Mouse (Mus musculus): ENCODE results near the gene Slc52a3. TPM values are rescaled to one million over a fixed set of nuclear protein-coding genes. Genes with fewer than 3 reads are reported as not detected.

The Slc52a3 gene
- polyA plus RNA-seq, 1 experiment: 2.1 TPM

DNA sequence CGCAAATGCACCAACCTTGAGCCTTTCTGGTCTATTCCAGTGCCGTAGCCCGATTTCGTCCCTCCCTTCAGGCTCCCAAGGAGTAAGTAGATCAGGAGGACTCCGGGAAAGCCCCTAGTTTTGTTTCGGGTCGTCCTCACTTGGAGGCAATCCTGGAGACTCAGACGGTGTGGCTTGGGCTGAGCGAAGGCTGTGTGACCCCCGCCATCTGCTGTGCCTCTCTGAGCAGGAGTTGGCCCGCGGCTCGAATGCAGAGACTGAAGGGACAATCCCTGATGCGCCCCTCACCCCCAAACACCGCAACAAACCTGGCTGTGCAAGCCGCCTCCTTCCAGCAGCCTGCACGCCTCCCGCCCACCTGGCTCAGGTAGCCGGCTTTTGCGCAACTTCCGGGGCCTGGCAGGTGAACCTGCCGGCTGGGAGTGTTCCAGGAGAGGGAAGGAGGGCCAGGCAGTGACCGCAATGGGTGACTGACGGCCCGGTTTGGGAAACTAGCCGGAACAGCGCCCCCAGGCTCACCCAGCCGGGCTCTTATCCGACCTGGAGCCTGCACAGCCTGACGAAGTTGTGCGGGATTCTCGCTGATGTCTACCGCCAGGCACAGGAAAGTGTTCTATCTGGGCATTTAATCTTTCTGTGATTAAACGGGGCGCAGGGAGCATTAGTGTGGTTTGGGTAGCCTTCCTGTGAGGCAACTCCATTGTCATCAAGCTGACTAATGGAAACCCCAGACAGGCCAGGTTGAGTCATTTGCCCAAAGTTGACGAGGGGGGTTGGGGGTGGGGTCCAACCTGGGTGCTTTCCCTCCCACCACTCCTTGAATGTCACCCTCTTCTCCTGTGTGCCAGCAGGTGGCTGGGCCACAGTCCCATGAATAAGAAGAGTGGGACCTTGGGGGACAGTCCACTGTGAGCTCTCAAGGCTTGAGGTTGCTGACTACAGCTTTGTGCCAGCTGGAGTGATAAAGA, 22.4 kb upstream of the Slc52a3 start:
- Histone ChIP-seq H3K36me3 (ENCODE audit: control insufficient read depth, insufficient read depth, low read length) (peaks cover 5% of the 10 kb centered on the region; the same call in 1 of the 2 replicates), H3K27ac (ENCODE audit: insufficient read depth, low read length) (no peak overlapping the region), H3K4me1 (ENCODE audit: control insufficient read depth, insufficient read depth, insufficient read length) (peaks cover 32% of the 10 kb centered on the region), H3K27me3 (ENCODE audit: control insufficient read depth, insufficient read depth, low read length) (no peaks in the 10 kb centered on the region), H3K4me3 (ENCODE audit: extremely low read depth, insufficient read depth, insufficient read length) (peak overlapping the region; percentile 45)
- 9% methylated on average over 36 of the region's 36 CpGs for WGBS
- TF ChIP-seq CTCF (IDR thresholded peaks at IDR 0.05; ENCODE audit: extremely low read depth, insufficient read depth, insufficient read length, insufficient replicate concordance) (no peak), POLR2A (IDR thresholded peaks at IDR 0.05; ENCODE audit: low read depth, low read length) (no peak)
- no peak for DNase-seq (ENCODE audit: low read depth in 1 of 2, low spot score in 2 of 2)

DNA sequence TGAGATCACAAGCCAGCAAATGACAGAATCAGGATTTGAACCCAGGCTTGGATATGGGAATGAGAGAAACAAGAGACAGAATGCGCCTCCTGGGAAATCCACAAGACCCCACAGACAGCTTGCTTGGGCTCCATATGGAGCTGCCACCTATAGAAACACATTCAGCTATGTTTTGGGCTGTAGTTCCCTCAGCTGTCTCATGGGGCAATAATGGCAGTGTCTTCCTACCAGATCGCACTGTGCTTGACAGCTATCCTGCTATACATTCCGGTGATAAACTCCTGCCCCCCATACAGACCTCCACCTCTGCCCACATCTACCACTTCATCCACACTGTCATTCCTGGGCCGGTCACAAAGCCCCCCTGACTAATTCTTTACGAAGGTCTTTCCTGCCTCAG, 21.0 kb upstream of the Slc52a3 start:
- WGBS: 94% methylated on average over 5 of the region's 5 CpGs
- TF ChIP-seq POLR2A (IDR thresholded peaks at IDR 0.05; ENCODE audit: low read depth, low read length): no peak
- no peak for TF ChIP-seq CTCF (IDR thresholded peaks at IDR 0.05; ENCODE audit: extremely low read depth, insufficient read depth, insufficient read length, insufficient replicate concordance)
- Histone ChIP-seq H3K27ac (ENCODE audit: insufficient read depth, low read length) (no peak overlapping the region), H3K27me3 (ENCODE audit: control insufficient read depth, insufficient read depth, low read length) (no peaks in the 10 kb centered on the region), H3K4me3 (ENCODE audit: extremely low read depth, insufficient read depth, insufficient read length) (no peak overlapping the region), H3K4me1 (ENCODE audit: control insufficient read depth, insufficient read depth, insufficient read length) (peaks cover 36% of the 10 kb centered on the region), H3K36me3 (ENCODE audit: control insufficient read depth, insufficient read depth, low read length) (peaks cover under 1% of the 10 kb centered on the region; the same call in 1 of the 2 replicates)
- DNase-seq (ENCODE audit: low read depth in 1 of 2, low spot score in 2 of 2): no peak

DNA sequence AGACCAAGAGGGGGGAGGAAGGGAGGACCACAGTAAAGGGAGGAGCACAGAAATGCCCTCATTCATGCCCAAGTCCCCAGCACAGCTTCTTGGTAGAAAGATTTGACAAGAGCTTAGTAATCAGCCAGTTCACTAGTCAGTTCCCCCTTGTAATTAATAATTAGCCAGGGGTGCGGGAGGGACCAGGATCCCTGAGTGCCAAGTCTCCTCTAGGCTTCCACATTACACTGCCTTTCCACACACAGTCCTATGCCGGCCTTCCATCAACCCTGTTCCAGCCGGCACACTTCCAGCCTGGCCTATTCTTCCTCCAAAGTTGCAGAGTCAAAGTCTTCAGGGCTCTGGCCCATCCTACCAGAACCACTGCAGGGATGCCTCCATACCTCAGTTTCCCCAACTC, 20.2 kb upstream of the Slc52a3 start:
- TF ChIP-seq CTCF (IDR thresholded peaks at IDR 0.05; ENCODE audit: extremely low read depth, insufficient read depth, insufficient read length, insufficient replicate concordance) (no peak), POLR2A (IDR thresholded peaks at IDR 0.05; ENCODE audit: low read depth, low read length) (no peak)
- DNase-seq (ENCODE audit: low read depth in 1 of 2, low spot score in 2 of 2): no peak
- H3K27me3 ChIP-seq (ENCODE audit: control insufficient read depth, insufficient read depth, low read length): no peaks in the 10 kb centered on the region
- H3K36me3 ChIP-seq (ENCODE audit: control insufficient read depth, insufficient read depth, low read length): no peaks in the 10 kb centered on the region
- H3K27ac ChIP-seq (ENCODE audit: insufficient read depth, low read length): no peak overlapping the region
- WGBS: 93% methylated on average over 3 of the region's 3 CpGs
- H3K4me3 ChIP-seq (ENCODE audit: extremely low read depth, insufficient read depth, insufficient read length): no peak overlapping the region
- peaks cover 28% of the 10 kb centered on the region for H3K4me1 ChIP-seq (ENCODE audit: control insufficient read depth, insufficient read depth, insufficient read length)

DNA sequence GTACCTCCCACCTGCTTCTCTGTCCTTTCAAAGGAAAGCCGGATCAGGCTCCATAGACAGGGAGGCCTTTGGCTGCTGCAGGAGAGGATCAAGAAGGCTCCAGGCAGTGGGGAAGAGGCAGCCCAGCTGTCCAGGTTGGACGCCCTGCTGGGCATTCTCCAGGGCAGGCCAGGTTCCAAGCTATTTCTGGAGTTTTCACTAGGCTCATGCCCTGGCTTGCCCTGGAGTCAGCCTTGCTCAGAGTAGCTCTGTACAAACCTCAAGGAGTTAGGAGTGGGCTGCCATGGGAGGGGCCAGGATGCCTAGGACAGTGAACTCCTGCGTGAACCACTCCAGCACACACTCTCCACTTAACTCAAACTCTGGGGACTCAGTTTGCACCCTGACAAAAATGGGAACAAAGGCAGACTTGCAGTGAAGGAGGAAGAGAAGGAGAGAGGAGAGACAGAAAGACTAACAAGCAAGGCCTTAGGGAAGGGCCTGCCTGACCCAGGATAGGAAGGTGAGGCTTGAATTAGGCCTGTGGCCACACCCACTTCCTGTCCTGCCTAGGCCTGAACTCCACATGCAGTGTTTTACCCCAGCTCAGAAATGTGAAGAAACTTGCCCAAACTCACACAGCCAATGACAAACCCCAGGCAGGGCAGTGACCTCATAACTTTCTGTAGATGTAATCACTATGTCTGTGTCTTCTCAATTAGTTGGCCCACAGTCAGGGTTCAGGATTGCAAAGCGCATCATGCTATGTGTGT, 18.4 kb upstream of the Slc52a3 start:
- no peak for DNase-seq (ENCODE audit: low read depth in 1 of 2, low spot score in 2 of 2)
- no peaks in the 10 kb centered on the region for H3K36me3 ChIP-seq (ENCODE audit: control insufficient read depth, insufficient read depth, low read length)
- peaks cover 22% of the 10 kb centered on the region for H3K4me1 ChIP-seq (ENCODE audit: control insufficient read depth, insufficient read depth, insufficient read length)
- no peak overlapping the region for H3K27ac ChIP-seq (ENCODE audit: insufficient read depth, low read length)
- 86% methylated on average over 4 of the region's 4 CpGs for WGBS
- no peak overlapping the region for H3K4me3 ChIP-seq (ENCODE audit: extremely low read depth, insufficient read depth, insufficient read length)
- no peaks in the 10 kb centered on the region for H3K27me3 ChIP-seq (ENCODE audit: control insufficient read depth, insufficient read depth, low read length)
- TF ChIP-seq CTCF (IDR thresholded peaks at IDR 0.05; ENCODE audit: extremely low read depth, insufficient read depth, insufficient read length, insufficient replicate concordance) (no peak), POLR2A (IDR thresholded peaks at IDR 0.05; ENCODE audit: low read depth, low read length) (no peak)

DNA sequence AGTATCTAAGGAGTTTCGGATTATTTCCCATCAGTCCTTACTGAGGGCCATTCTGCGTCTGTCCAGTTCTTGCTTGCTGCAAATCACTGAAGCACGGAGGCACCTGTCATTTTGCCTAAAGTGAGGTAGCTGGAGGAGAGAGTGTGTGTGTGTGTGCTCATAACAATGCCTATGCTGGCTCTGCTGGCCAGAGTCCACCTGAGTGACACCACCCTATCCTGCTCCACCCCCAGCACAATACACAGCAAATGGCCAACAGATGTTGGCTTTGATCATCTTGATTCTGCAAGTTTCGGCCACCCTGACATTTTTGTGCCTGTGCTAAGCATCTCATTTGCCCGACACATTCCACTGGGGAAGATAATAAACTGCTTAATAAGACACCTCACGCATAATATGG, 17.8 kb upstream of the Slc52a3 start:
- TF ChIP-seq POLR2A (IDR thresholded peaks at IDR 0.05; ENCODE audit: low read depth, low read length): no peak
- TF ChIP-seq CTCF (IDR thresholded peaks at IDR 0.05; ENCODE audit: extremely low read depth, insufficient read depth, insufficient read length, insufficient replicate concordance): no peak
- no peak for DNase-seq (ENCODE audit: low read depth in 1 of 2, low spot score in 2 of 2)
- Histone ChIP-seq H3K4me1 (ENCODE audit: control insufficient read depth, insufficient read depth, insufficient read length) (peaks cover 22% of the 10 kb centered on the region), H3K4me3 (ENCODE audit: extremely low read depth, insufficient read depth, insufficient read length) (no peak overlapping the region), H3K27ac (ENCODE audit: insufficient read depth, low read length) (no peak overlapping the region), H3K27me3 (ENCODE audit: control insufficient read depth, insufficient read depth, low read length) (no peaks in the 10 kb centered on the region), H3K36me3 (ENCODE audit: control insufficient read depth, insufficient read depth, low read length) (no peaks in the 10 kb centered on the region)
- 72% methylated on average over 6 of the region's 6 CpGs for WGBS

DNA sequence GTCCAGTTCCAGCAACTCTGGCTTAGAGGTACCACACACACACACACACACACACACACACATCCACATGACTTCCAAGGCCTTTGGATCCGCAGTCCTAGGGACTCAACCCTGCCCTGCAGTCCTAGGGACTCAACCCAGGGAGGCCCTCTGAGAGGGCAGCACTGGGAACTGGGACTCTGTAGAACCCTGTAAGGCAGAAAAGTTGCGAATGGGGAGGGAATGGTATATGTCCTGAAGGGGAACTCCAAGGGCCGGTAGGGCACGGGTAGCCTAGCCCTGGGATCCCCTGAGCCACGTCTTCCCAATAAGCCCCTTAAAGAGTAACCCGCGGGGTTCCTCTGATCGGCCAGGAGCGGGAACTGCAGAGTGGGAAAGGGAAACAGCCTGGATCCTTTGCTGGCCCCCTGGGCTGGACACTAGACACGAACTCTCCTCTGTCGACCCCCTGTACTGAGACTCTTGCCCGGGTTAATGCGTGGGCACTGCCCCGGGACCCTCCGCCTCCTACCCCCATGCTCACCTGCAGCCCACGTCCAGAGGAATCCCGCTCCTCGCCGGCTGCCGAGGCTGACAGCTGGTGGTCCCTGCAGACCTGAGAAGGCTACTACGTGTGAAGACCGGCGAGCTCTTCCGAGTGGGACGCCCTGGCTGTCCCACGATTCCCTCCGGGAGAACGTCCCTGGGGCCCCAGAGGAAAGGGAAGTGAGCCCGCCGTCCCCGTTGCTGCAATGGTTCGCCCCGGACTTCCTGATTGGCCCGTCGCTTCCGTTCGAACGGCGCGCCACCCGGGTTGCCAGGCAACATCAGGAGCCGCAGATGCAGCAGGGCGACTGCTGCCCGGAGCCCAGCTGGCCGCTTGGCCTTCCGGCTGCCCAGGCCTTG, 16.6 kb upstream of the Slc52a3 start, which contains the start of gene Fam110a:
Gene Fam110a, minus strand, starts transcription at position 750 of the 885 bp plus-strand sequence.
- no peaks in the 10 kb centered on the region for H3K36me3 ChIP-seq (ENCODE audit: control insufficient read depth, insufficient read depth, low read length)
- no peak within 1 kb of the TSS for H3K27ac ChIP-seq (ENCODE audit: insufficient read depth, low read length)
- H3K4me3 ChIP-seq (ENCODE audit: extremely low read depth, insufficient read depth, insufficient read length): peak within 1 kb of the TSS; percentile 83
- under 1% methylated on average over 46 of the region's 46 CpGs for WGBS
- no peaks in the 10 kb centered on the region for H3K27me3 ChIP-seq (ENCODE audit: control insufficient read depth, insufficient read depth, low read length)
- TF ChIP-seq CTCF (IDR thresholded peaks at IDR 0.05; ENCODE audit: extremely low read depth, insufficient read depth, insufficient read length, insufficient replicate concordance) (no peak), POLR2A (IDR thresholded peaks at IDR 0.05; ENCODE audit: low read depth, low read length) (no peak)
- DNase-seq (ENCODE audit: low read depth in 1 of 2, low spot score in 2 of 2): peak; percentile 45 to 86
- H3K4me1 ChIP-seq (ENCODE audit: control insufficient read depth, insufficient read depth, insufficient read length): peaks cover 17% of the 10 kb centered on the region; the same call in 1 of the 2 replicates
